Mouse (Mus musculus): ENCODE measurements around the gene Capn8.

Gene Capn8

GRCm38 (mm10) chr1:182564408-182565120 is at the start of gene Capn8:
Gene Capn8, plus strand, starts transcription at chr1:182565007.
- no peak for DNase-seq

GRCm38 (mm10) chr1:182516758-182517676 is 47.8 kb upstream of the Capn8 start, which contains the start of gene Capn2:
Gene Capn2, minus strand, starts transcription at chr1:182517608.
- DNase-seq: peak; percentile 84

GRCm38 (mm10) chr1:182517677-182518011 is 47.2 kb upstream of the Capn8 start:
- DNase-seq: no peak

- DNase-seq: no peak
Measured at GRCm38 (mm10) chr1:182518143-182518680, 46.6 kb upstream of the Capn8 start.

- DNase-seq: no peak
Measured at GRCm38 (mm10) chr1:182518811-182519210, 46.0 kb upstream of the Capn8 start.

GRCm38 (mm10) chr1:182519341-182519740 is 45.5 kb upstream of the Capn8 start:
- DNase-seq: no peak

GRCm38 (mm10) chr1:182520091-182520937 is 44.5 kb upstream of the Capn8 start:
- no peak for DNase-seq

GRCm38 (mm10) chr1:182520938-182521500 is 43.8 kb upstream of the Capn8 start:
- DNase-seq: no peak

- no peak for DNase-seq
Measured at GRCm38 (mm10) chr1:182522961-182523360, 41.8 kb upstream of the Capn8 start.

GRCm38 (mm10) chr1:182523692-182524091 is 41.1 kb upstream of the Capn8 start:
- DNase-seq: no peak

- DNase-seq: no peak
Measured at GRCm38 (mm10) chr1:182525601-182526000, 39.2 kb upstream of the Capn8 start.

- DNase-seq: no peak
Measured at GRCm38 (mm10) chr1:182527261-182527766, 37.5 kb upstream of the Capn8 start.

- DNase-seq: no peak
Measured at GRCm38 (mm10) chr1:182527921-182528858, 36.6 kb upstream of the Capn8 start.

GRCm38 (mm10) chr1:182533583-182533982 is 31.2 kb upstream of the Capn8 start:
- DNase-seq: no peak

GRCm38 (mm10) chr1:182535080-182535481 is 29.7 kb upstream of the Capn8 start:
- DNase-seq: no peak

- DNase-seq: peak; percentile 91
Measured at GRCm38 (mm10) chr1:182539023-182539940, 25.5 kb upstream of the Capn8 start.

- DNase-seq: no peak
Measured at GRCm38 (mm10) chr1:182542110-182542509, 22.7 kb upstream of the Capn8 start.

GRCm38 (mm10) chr1:182543136-182543535 is 21.7 kb upstream of the Capn8 start:
- DNase-seq: no peak

- DNase-seq: no peak
Measured at GRCm38 (mm10) chr1:182543906-182544305, 20.9 kb upstream of the Capn8 start.

GRCm38 (mm10) chr1:182550761-182551160 is 14.0 kb upstream of the Capn8 start:
- no peak for DNase-seq

Data from cerebellum, adult 9-10 months (tissue).